7 mouse cellular contexts compared by ENCODE assay signal in genomic region chr6:56480914-56481482, GRCm38 (mm10).
A peak's percentile ranks its signal among the peaks of the same experiment; 100 is the strongest.
DNase-seq lines count a peak whose midpoint lies in the region; ATAC-seq and TF ChIP-seq lines count a peak whose summit lies in the region.

No protein-coding gene starts in this region.

- under 1% methylated on average over 6 of the region's 6 CpGs for WGBS in cerebellum, adult 2 months
- whole genome bisulfite sequencing in lung, embryonic 15.5 days = 3% methylated on average over 6 of the region's 6 CpGs

- peak; percentile 73 for DNase-seq in 3T3-L1 (ENCODE audit: low read depth, low spot score)
- peak; percentile 57 for DNase-seq in ES-CJ7 (ENCODE audit: low read depth, low spot score)
- DNase-seq in cerebellum, adult 2 months = peak; percentile 48 to 68
- DNase-seq in kidney, postnatal 36 days = peak; percentile 21 to 78
- DNase-seq in retina, postnatal 7 days (ENCODE audit: low read depth, low spot score) = peak; percentile 63

- peak; percentile 85 for ATAC-seq in frontal cortex, adult (ENCODE audit: low TSS enrichment)
- ATAC-seq in lung, embryonic 15.5 days (ENCODE audit: borderline replicate concordance, extremely low read depth, low FRiP score, low TSS enrichment) = peak; percentile 19; the same call in 1 of the 2 replicates

- H3K9me3 ChIP-seq in lung, embryonic 15.5 days = no peaks in the 10 kb centered on the region

- no peak for TF ChIP-seq POLR2A in cerebellum, adult 2 months (IDR thresholded peaks at IDR 0.05; ENCODE audit: borderline replicate concordance, insufficient read depth, low read length)

- H3K36me3 ChIP-seq in lung, embryonic 15.5 days = no peaks in the 10 kb centered on the region

- no peak overlapping the region for H3K9ac ChIP-seq in lung, embryonic 15.5 days

- H3K4me1 ChIP-seq in cerebellum, adult 2 months (ENCODE audit: control insufficient read depth, insufficient read depth, low read length) = no peaks in the 10 kb centered on the region
- H3K4me1 ChIP-seq in lung, embryonic 15.5 days = no peaks in the 10 kb centered on the region

- H3K27ac ChIP-seq in cerebellum, adult 2 months (ENCODE audit: insufficient read depth, low read length) = no peak overlapping the region
- H3K27ac ChIP-seq in lung, embryonic 15.5 days = no peak overlapping the region

- peak; percentile 35; the same call in 1 of the 2 replicates for TF ChIP-seq CTCF in cerebellum, adult 2 months (IDR thresholded peaks at IDR 0.05; ENCODE audit: borderline replicate concordance, insufficient read depth, low read depth, low read length)

- no peaks in the 10 kb centered on the region for H3K27me3 ChIP-seq in cerebellum, adult 2 months (ENCODE audit: control insufficient read depth, insufficient read depth, low read length)
- H3K27me3 ChIP-seq in lung, embryonic 15.5 days = no peaks in the 10 kb centered on the region

- no peak overlapping the region for H3K4me2 ChIP-seq in lung, embryonic 15.5 days

- no peak overlapping the region for H3K4me3 ChIP-seq in cerebellum, adult 2 months (replicated peaks; ENCODE audit: insufficient read depth, low read depth, low read length)
- no peak overlapping the region for H3K4me3 ChIP-seq in lung, embryonic 15.5 days
